In the genomic region with DNA sequence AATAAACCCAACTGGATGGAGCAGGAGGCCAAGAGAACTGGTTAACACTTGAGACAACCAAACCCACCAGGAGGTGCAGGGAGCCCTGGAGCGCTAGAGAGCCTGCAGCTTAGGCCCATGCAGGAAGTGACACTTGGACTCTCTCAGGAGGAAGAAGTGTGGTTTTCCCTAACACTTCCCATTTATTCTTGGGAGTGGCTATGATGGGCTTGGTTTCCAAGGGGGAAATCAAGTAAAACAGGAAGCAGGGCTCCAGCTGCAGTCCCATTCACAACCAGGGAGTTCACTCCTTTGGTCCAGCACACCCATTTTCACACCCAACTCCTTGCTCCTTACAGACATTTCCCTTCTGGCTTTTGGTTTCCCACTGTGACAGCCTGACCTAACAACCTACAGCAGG, we compare ENCODE assay signal across 22 mouse cellular contexts. TPM values are rescaled to one million over a fixed set of nuclear protein-coding genes. Genes with fewer than 3 reads are reported as not detected.
A peak's percentile ranks its signal among the peaks of the same experiment; 100 is the strongest.
DNase-seq lines count a peak whose midpoint lies in the region; ATAC-seq and TF ChIP-seq lines count a peak whose summit lies in the region.
"Had no signal": no experiment of that assay in that cellular context is flagged by ENCODE, and none has a peak within 500 bp of the region (broad histone marks: within the 10 kb centered on the region; RNA-seq: fewer than 3 reads in every experiment).

No protein-coding gene starts in this region.

- H3K9me3 ChIP-seq in intestine, embryonic 16.5 days (ENCODE audit: control insufficient read depth, low read length): no peaks in the 10 kb centered on the region
- H3K9me3 ChIP-seq in intestine, embryonic 15.5 days: no peaks in the 10 kb centered on the region
- H3K9me3 ChIP-seq in stomach, postnatal 0 days (ENCODE audit: control insufficient read depth, low read length): no peaks in the 10 kb centered on the region
- H3K9me3 ChIP-seq: embryonic facial prominence, embryonic 12.5 days; forebrain, embryonic 15.5 days; G1E; heart, embryonic 10.5 days; heart, embryonic 15.5 days; hindbrain, embryonic 10.5 days; hindbrain, embryonic 15.5 days had no signal

- no peak for TF ChIP-seq CTCF in bone marrow macrophage, adult 2 months (IDR thresholded peaks at IDR 0.05; ENCODE audit: low read depth, low read length)
- no peak for TF ChIP-seq CTCF in stomach, postnatal 0 days (IDR thresholded peaks at IDR 0.05; ENCODE audit: low read depth)

- H3K4me3 ChIP-seq in intestine, embryonic 16.5 days (ENCODE audit: low read length): no peak overlapping the region
- H3K4me3 ChIP-seq in intestine, embryonic 15.5 days (replicated peaks): no peak overlapping the region
- no peak overlapping the region for H3K4me3 ChIP-seq in bone marrow macrophage, adult 2 months (ENCODE audit: insufficient read depth, low read length)
- H3K4me3 ChIP-seq in stomach, postnatal 0 days (ENCODE audit: low read depth, low read length): no peak overlapping the region
- H3K4me3 ChIP-seq: embryonic facial prominence, embryonic 12.5 days; forebrain, embryonic 15.5 days; heart, embryonic 10.5 days; heart, embryonic 15.5 days; hindbrain, embryonic 10.5 days; hindbrain, embryonic 15.5 days had no signal

- H3K4me1 ChIP-seq in intestine, embryonic 16.5 days (ENCODE audit: control insufficient read depth, insufficient read depth, low read length): peaks cover 4% of the 10 kb centered on the region; the same call in 1 of the 2 replicates
- H3K4me1 ChIP-seq in intestine, embryonic 15.5 days (replicated peaks): 0 out of 2 replicates have a peak, but pooled peaks cover 2% of the 10 kb centered on the region
- H3K4me1 ChIP-seq in bone marrow macrophage, adult 2 months (ENCODE audit: control insufficient read depth, insufficient read depth, low read length): peaks cover 29% of the 10 kb centered on the region
- H3K4me1 ChIP-seq in stomach, postnatal 0 days (replicated peaks; ENCODE audit: control insufficient read depth, insufficient read depth): no peaks in the 10 kb centered on the region

- H3K9ac ChIP-seq in intestine, embryonic 16.5 days (ENCODE audit: low read depth, low read length): no peak overlapping the region
- H3K9ac ChIP-seq in intestine, embryonic 15.5 days: no peak overlapping the region
- H3K9ac ChIP-seq in stomach, postnatal 0 days (ENCODE audit: low read length): no peak overlapping the region
- H3K9ac ChIP-seq: embryonic facial prominence, embryonic 12.5 days; forebrain, embryonic 15.5 days; heart, embryonic 15.5 days; hindbrain, embryonic 15.5 days had no signal

- H3K4me2 ChIP-seq in intestine, embryonic 16.5 days (ENCODE audit: low read depth, low read length): no peak overlapping the region
- no peak overlapping the region for H3K4me2 ChIP-seq in intestine, embryonic 15.5 days (replicated peaks)
- no peak overlapping the region for H3K4me2 ChIP-seq in stomach, postnatal 0 days (replicated peaks; ENCODE audit: low read depth)
- H3K4me2 ChIP-seq: embryonic facial prominence, embryonic 12.5 days; forebrain, embryonic 15.5 days; heart, embryonic 15.5 days; hindbrain, embryonic 15.5 days had no signal

- H3K27me3 ChIP-seq in intestine, embryonic 16.5 days (replicated peaks; ENCODE audit: control insufficient read depth, insufficient read depth, low read length): no peaks in the 10 kb centered on the region
- no peaks in the 10 kb centered on the region for H3K27me3 ChIP-seq in intestine, embryonic 15.5 days (replicated peaks)
- H3K27me3 ChIP-seq in stomach, postnatal 0 days (ENCODE audit: control insufficient read depth, insufficient read depth, low read length): no peaks in the 10 kb centered on the region
- H3K27me3 ChIP-seq: embryonic facial prominence, embryonic 12.5 days; forebrain, embryonic 15.5 days; heart, embryonic 15.5 days; hindbrain, embryonic 15.5 days had no signal

- no peak for ATAC-seq in intestine, embryonic 16.5 days
- ATAC-seq in intestine, embryonic 15.5 days: no peak; the same call in 1 of the 2 replicates
- ATAC-seq in stomach, postnatal 0 days (ENCODE audit: low FRiP score, low TSS enrichment): no peak; the same call in 1 of the 2 replicates
- ATAC-seq: activated CD4-positive, CD25-positive, alpha-beta regulatory T cell, adult 4 months; forebrain, embryonic 15.5 days had no signal

- no peak for TF ChIP-seq POLR2A in bone marrow macrophage, adult 2 months (IDR thresholded peaks at IDR 0.05; ENCODE audit: borderline replicate concordance, low read depth, low read length)

- peak; percentile 63 for DNase-seq in ES-CJ7 (ENCODE audit: low read depth, low spot score)
- DNase-seq in stomach, postnatal 0 days (ENCODE audit: low spot score): no peak
- no peak for DNase-seq in layer of hippocampus, adult 11-12 months (ENCODE audit: low spot score)
- DNase-seq in ovary, postnatal 10 days (ENCODE audit: low spot score): no peak
- DNase-seq: adrenal gland, postnatal 25 days; cerebellum, adult 2 months; cerebellum, postnatal 10 days; embryo, embryonic 11 days; gastrocnemius, postnatal 14 days; heart, postnatal 14 days; kidney, adult 11 months had no signal

- 75% methylated on average over 1 of the region's 1 CpGs for WGBS in intestine, embryonic 16.5 days
- WGBS in intestine, embryonic 15.5 days: 64% methylated on average over 1 of the region's 1 CpGs
- WGBS in stomach, postnatal 0 days: 83% methylated on average over 1 of the region's 1 CpGs

- H3K36me3 ChIP-seq in intestine, embryonic 16.5 days (ENCODE audit: control insufficient read depth, insufficient read depth, low read length): no peaks in the 10 kb centered on the region; the same call in 1 of the 2 replicates
- peaks cover 12% of the 10 kb centered on the region for H3K36me3 ChIP-seq in intestine, embryonic 15.5 days
- H3K36me3 ChIP-seq in stomach, postnatal 0 days (ENCODE audit: control insufficient read depth, insufficient read depth, low read length): peaks cover 1% of the 10 kb centered on the region; the same call in 1 of the 2 replicates
- H3K36me3 ChIP-seq: forebrain, embryonic 15.5 days; heart, embryonic 15.5 days; hindbrain, embryonic 15.5 days had no signal

- 0 out of 2 replicates have a peak overlapping the region, but pooled peaks have one; percentile 27 for H3K27ac ChIP-seq in intestine, embryonic 16.5 days (ENCODE audit: low read length)
- no peak overlapping the region for H3K27ac ChIP-seq in intestine, embryonic 15.5 days
- H3K27ac ChIP-seq in bone marrow macrophage, adult 2 months (ENCODE audit: insufficient read depth, low read depth, low read length): peak overlapping the region; percentile 40
- H3K27ac ChIP-seq in stomach, postnatal 0 days (replicated peaks): 0 out of 2 replicates have a peak overlapping the region, but pooled peaks have one; percentile 9
- H3K27ac ChIP-seq: embryonic facial prominence, embryonic 12.5 days; forebrain, embryonic 15.5 days; heart, embryonic 10.5 days; heart, embryonic 15.5 days; hindbrain, embryonic 10.5 days; hindbrain, embryonic 15.5 days had no signal

- no peak for TF ChIP-seq EP300 in stomach, postnatal 0 days (optimal IDR thresholded peaks at IDR 0.05)

RNA-seq across cellular contexts. Expression of a gene that starts 44.2 kb away (rescaled TPM):
- 47.3 and 47.6 TPM in 2 replicates for polyA plus RNA-seq in intestine, embryonic 16.5 days (2015; fragmentation: Nextera tagmentation; extraction: Ambion mirVana)
- polyA plus RNA-seq in intestine, embryonic 15.5 days (2015; fragmentation: Nextera tagmentation; extraction: Ambion mirVana): 61.9 and 67.0 TPM in 2 replicates
- polyA plus RNA-seq in bone marrow macrophage, adult 2 months (2012; ENCODE audit: insufficient read depth, insufficient read length, missing spikeins): 0.27 and 0.91 TPM in 2 replicates
- 60.8 and 67.1 TPM in 2 replicates for polyA plus RNA-seq in stomach, postnatal 0 days (2015; fragmentation: Nextera tagmentation; extraction: Ambion mirVana)
- polyA plus RNA-seq: activated CD4-positive, CD25-positive, alpha-beta regulatory T cell, adult 4 months; G1E had no signal

RNA-seq across cellular contexts. Expression of a gene that starts 45.2 kb away (rescaled TPM):
- polyA plus RNA-seq in intestine, embryonic 16.5 days (2015; fragmentation: Nextera tagmentation; extraction: Ambion mirVana): 78.3 and 80.2 TPM in 2 replicates
- polyA plus RNA-seq in intestine, embryonic 15.5 days (2015; fragmentation: Nextera tagmentation; extraction: Ambion mirVana): 85.3 and 85.5 TPM in 2 replicates
- polyA plus RNA-seq in bone marrow macrophage, adult 2 months (2012; ENCODE audit: insufficient read depth, insufficient read length, missing spikeins): 42.7 and 43.8 TPM in 2 replicates
- polyA plus RNA-seq in stomach, postnatal 0 days (2015; fragmentation: Nextera tagmentation; extraction: Ambion mirVana): 48.6 and 55.6 TPM in 2 replicates

Comparison
In these comparisons a context has a peak if more than half of its experiments do, and no peak if none do; other contexts are left out.
1. RNA of a gene that starts 44.2 kb away (polyA plus RNA-seq): 61.9 to 67.0 TPM in intestine, embryonic 15.5 days, 60.8 to 67.1 TPM in stomach, postnatal 0 days and 47.3 to 47.6 TPM in intestine, embryonic 16.5 days; 0.27 to 0.91 TPM in bone marrow macrophage, adult 2 months; every median in the first group is over 10 times any median in the second.